Mouse (Mus musculus) liver, embryonic 15.5 days (tissue): ENCODE measurements at regions not wholly inside any gene's neighbourhood (a gene's known extent, or its start where the extent isn't known, plus 50 kb on each side); places are given as distances from the start of the nearest gene placed in this dataset.

Experiments used
- ATAC-seq: fragments of 200-750 bp; cut with Nextera tagmentation; 2 replicates; pipeline ENCODE4 v1.8.0; 2017; ENCODE audit warnings: moderate number of reproducible peaks, mild to moderate bottlenecking, moderate library complexity; ENCODE audit not compliant: insufficient read depth
- H3K27ac ChIP-seq: fragments of 300-500 bp; sonication (generic); replicated peaks from 2 replicates; pipeline ENCODE4 v1.5.1; 2015; ENCODE audit warnings: mild to moderate bottlenecking, inconsistent platforms
- H3K27me3 ChIP-seq: fragments of 300-500 bp; sonication (generic); 2 replicates; pipeline ENCODE4 v1.6.1; 2015; ENCODE audit warnings: mild to moderate bottlenecking, inconsistent platforms
- H3K36me3 ChIP-seq: fragments of 300-500 bp; sonication (generic); replicated peaks from 2 replicates; pipeline ENCODE4 v1.6.1; 2015; ENCODE audit warnings: moderate library complexity, mild to moderate bottlenecking, inconsistent platforms
- H3K4me1 ChIP-seq: fragments of 300-500 bp; sonication (generic); replicated peaks from 2 replicates; pipeline ENCODE4 v1.6.1; 2015; ENCODE audit warnings: inconsistent platforms
- H3K4me2 ChIP-seq: fragments of 300-500 bp; sonication (generic); 2 replicates; pipeline ENCODE4 v1.6.1; 2015; ENCODE audit warnings: moderate library complexity, mild to moderate bottlenecking, inconsistent platforms
- H3K4me3 ChIP-seq: fragments of 300-500 bp; sonication (generic); replicated peaks from 2 replicates; pipeline ENCODE4 v1.5.1; 2015; ENCODE audit warnings: mild to moderate bottlenecking, inconsistent platforms
- H3K9ac ChIP-seq: fragments of 300-500 bp; sonication (generic); 2 replicates; pipeline ENCODE4 v1.6.1; 2015; ENCODE audit warnings: moderate library complexity, mild to moderate bottlenecking, inconsistent platforms
- H3K9me3 ChIP-seq: fragments of 300-500 bp; sonication (generic); replicated peaks from 2 replicates; pipeline ENCODE4 v1.6.1; 2016; ENCODE audit warnings: inconsistent platforms
- WGBS: fragments of 180-500 bp; shearing (Covaris S2); methylation state at CpG from one replicate; pipeline ENCODE4 v1.1.7; 2015; ENCODE audit warnings: mixed read lengths; ENCODE audit not compliant: insufficient replicate concordance; 5-methylcytosine and 5-hydroxymethylcytosine counted together

- Histone ChIP-seq H3K36me3 (no peaks in the 10 kb centered on the region), H3K4me1 (no peaks in the 10 kb centered on the region), H3K27ac (no peak overlapping the region), H3K27me3 (no peaks in the 10 kb centered on the region), H3K4me3 (no peak overlapping the region), H3K4me2 (no peak overlapping the region), H3K9me3 (no peaks in the 10 kb centered on the region), H3K9ac (no peak overlapping the region)
- no peak for ATAC-seq
- 56% methylated on average over 5 of the region's 5 CpGs for WGBS
These were observed 521.0 kb upstream of the Intu start for GRCm38 (mm10) chr3:40010051-40010450.

- H3K27ac ChIP-seq, result no peak overlapping the region
- no peak for ATAC-seq
- no peaks in the 10 kb centered on the region for H3K4me1 ChIP-seq
- no peaks in the 10 kb centered on the region for H3K9me3 ChIP-seq
- H3K27me3 ChIP-seq, result no peaks in the 10 kb centered on the region
- no peak overlapping the region for H3K9ac ChIP-seq
- H3K4me2 ChIP-seq, result no peak overlapping the region
- no peaks in the 10 kb centered on the region for H3K36me3 ChIP-seq
- no peak overlapping the region for H3K4me3 ChIP-seq
- WGBS, result 44% methylated on average over 2 of the region's 2 CpGs
These were observed 509.4 kb upstream of the Intu start for GRCm38 (mm10) chr3:40021682-40022081.

GRCm38 (mm10) chr3:40027713-40028112, 503.4 kb upstream of the Intu start:
- no peaks in the 10 kb centered on the region for H3K36me3 ChIP-seq
- no peak overlapping the region for H3K27ac ChIP-seq
- H3K4me3 ChIP-seq, result no peak overlapping the region
- no peaks in the 10 kb centered on the region for H3K27me3 ChIP-seq
- H3K4me1 ChIP-seq, result no peaks in the 10 kb centered on the region
- no peak overlapping the region for H3K9ac ChIP-seq
- H3K9me3 ChIP-seq, result no peaks in the 10 kb centered on the region
- H3K4me2 ChIP-seq, result no peak overlapping the region
- ATAC-seq, result no peak

- ATAC-seq, result no peak
- H3K27ac ChIP-seq, result no peak overlapping the region
- no peaks in the 10 kb centered on the region for H3K4me1 ChIP-seq
- H3K4me2 ChIP-seq, result no peak overlapping the region
- H3K27me3 ChIP-seq, result no peaks in the 10 kb centered on the region
- no peaks in the 10 kb centered on the region for H3K9me3 ChIP-seq
- 59% methylated on average over 2 of the region's 2 CpGs for WGBS
- H3K9ac ChIP-seq, result no peak overlapping the region
- no peaks in the 10 kb centered on the region for H3K36me3 ChIP-seq
- no peak overlapping the region for H3K4me3 ChIP-seq
These were observed 494.9 kb upstream of the Intu start for GRCm38 (mm10) chr3:40036177-40036576.

- Histone ChIP-seq H3K9me3 (no peaks in the 10 kb centered on the region), H3K4me2 (no peak overlapping the region), H3K27me3 (no peaks in the 10 kb centered on the region), H3K36me3 (no peaks in the 10 kb centered on the region), H3K4me3 (no peak overlapping the region), H3K4me1 (no peaks in the 10 kb centered on the region), H3K9ac (no peak overlapping the region), H3K27ac (no peak overlapping the region)
- 59% methylated on average over 4 of the region's 4 CpGs for whole genome bisulfite sequencing
- no peak for ATAC-seq
These were observed 481.4 kb upstream of the Intu start for GRCm38 (mm10) chr3:40049721-40050120.

GRCm38 (mm10) chr3:40058281-40058680, 472.8 kb upstream of the Intu start:
- H3K36me3 ChIP-seq, result no peaks in the 10 kb centered on the region
- no peak overlapping the region for H3K4me2 ChIP-seq
- no peaks in the 10 kb centered on the region for H3K27me3 ChIP-seq
- no peaks in the 10 kb centered on the region for H3K9me3 ChIP-seq
- H3K27ac ChIP-seq, result no peak overlapping the region
- H3K4me3 ChIP-seq, result no peak overlapping the region
- no peaks in the 10 kb centered on the region for H3K4me1 ChIP-seq
- no peak for ATAC-seq
- no peak overlapping the region for H3K9ac ChIP-seq
- 56% methylated on average over 5 of the region's 5 CpGs for WGBS

GRCm38 (mm10) chr3:40058719-40059420, 472.2 kb upstream of the Intu start:
- H3K4me3 ChIP-seq, result no peak overlapping the region
- no peak overlapping the region for H3K27ac ChIP-seq
- no peak for ATAC-seq
- H3K27me3 ChIP-seq, result no peaks in the 10 kb centered on the region
- 54% methylated on average over 16 of the region's 16 CpGs for WGBS
- H3K4me2 ChIP-seq, result no peak overlapping the region
- H3K4me1 ChIP-seq, result no peaks in the 10 kb centered on the region
- H3K9me3 ChIP-seq, result no peaks in the 10 kb centered on the region
- no peaks in the 10 kb centered on the region for H3K36me3 ChIP-seq
- H3K9ac ChIP-seq, result no peak overlapping the region

GRCm38 (mm10) chr3:40070137-40070667, 460.9 kb upstream of the Intu start:
- ATAC-seq, result no peak
- 63% methylated on average over 8 of the region's 8 CpGs for WGBS
- Histone ChIP-seq H3K4me1 (no peaks in the 10 kb centered on the region), H3K27me3 (no peaks in the 10 kb centered on the region), H3K4me3 (no peak overlapping the region), H3K4me2 (no peak overlapping the region), H3K27ac (no peak overlapping the region), H3K9ac (no peak overlapping the region), H3K9me3 (no peaks in the 10 kb centered on the region), H3K36me3 (no peaks in the 10 kb centered on the region)

GRCm38 (mm10) chr3:40076824-40077223, 454.3 kb upstream of the Intu start:
- no peaks in the 10 kb centered on the region for H3K4me1 ChIP-seq
- no peaks in the 10 kb centered on the region for H3K9me3 ChIP-seq
- ATAC-seq, result no peak
- no peak overlapping the region for H3K27ac ChIP-seq
- H3K27me3 ChIP-seq, result no peaks in the 10 kb centered on the region
- H3K4me3 ChIP-seq, result no peak overlapping the region
- no peaks in the 10 kb centered on the region for H3K36me3 ChIP-seq
- 60% methylated on average over 4 of the region's 4 CpGs for WGBS
- no peak overlapping the region for H3K4me2 ChIP-seq
- no peak overlapping the region for H3K9ac ChIP-seq

- Histone ChIP-seq H3K9me3 (no peaks in the 10 kb centered on the region), H3K27me3 (no peaks in the 10 kb centered on the region), H3K4me1 (no peaks in the 10 kb centered on the region), H3K36me3 (no peaks in the 10 kb centered on the region), H3K27ac (no peak overlapping the region), H3K4me3 (no peak overlapping the region), H3K9ac (no peak overlapping the region), H3K4me2 (no peak overlapping the region)
- no peak for ATAC-seq
- 47% methylated on average over 2 of the region's 2 CpGs for whole genome bisulfite sequencing
These were observed 446.0 kb upstream of the Intu start for GRCm38 (mm10) chr3:40085116-40085515.

GRCm38 (mm10) chr3:40091773-40092343, 439.2 kb upstream of the Intu start:
- no peaks in the 10 kb centered on the region for H3K9me3 ChIP-seq
- 64% methylated on average over 13 of the region's 13 CpGs for WGBS
- ATAC-seq, result no peak
- no peaks in the 10 kb centered on the region for H3K4me1 ChIP-seq
- H3K36me3 ChIP-seq, result no peaks in the 10 kb centered on the region
- no peak overlapping the region for H3K27ac ChIP-seq
- H3K4me2 ChIP-seq, result no peak overlapping the region
- H3K27me3 ChIP-seq, result no peaks in the 10 kb centered on the region
- no peak overlapping the region for H3K9ac ChIP-seq
- H3K4me3 ChIP-seq, result no peak overlapping the region
